Mouse (Mus musculus): Measurements from ENCODE around the gene Slc39a8.

GRCm38 (mm10) chr3:135817124-135817523 is 8.0 kb upstream of the Slc39a8 start:
- TF ChIP-seq CTCF (conservative IDR thresholded peaks at IDR 0.05; ENCODE audit: insufficient read depth, insufficient read length, low read depth, low read length): no peak
- TF ChIP-seq POLR2A (IDR thresholded peaks at IDR 0.05; ENCODE audit: low read depth, low read length): no peak
